ENCODE assay signal across 18 mouse cellular contexts in genomic region chr4:28895480-28895879, GRCm38 (mm10).
DNase-seq lines count a peak whose midpoint lies in the region; TF ChIP-seq lines count a peak whose summit lies in the region.
"Had no signal": no experiment of that assay in that cellular context is flagged by ENCODE, and none has a peak within 500 bp of the region (broad histone marks: within the 10 kb centered on the region; RNA-seq: fewer than 3 reads in every experiment).

No protein-coding gene starts in this region.

- intact Hi-C loops in left cerebral cortex, adult 2 months (cut with DNase I), result loop anchor here (5.0 kb wide), 1 partner anchor 63 kb away; no protein-coding TSS in a partner anchor

- peak overlapping the region; percentile 42; the same call in 1 of the 2 replicates for H3K27ac ChIP-seq in left cerebral cortex, adult 2 months
- H3K27ac ChIP-seq: hindbrain, embryonic 14.5 days; limb, embryonic 10.5 days; liver, embryonic 12.5 days; lung, embryonic 15.5 days; midbrain, embryonic 13.5 days; stomach, embryonic 15.5 days had no signal

- peak; percentile 20 for DNase-seq in cerebellum, adult 9-11 months
- DNase-seq in cerebellum, postnatal 14 days, result no peak
- peak; percentile 66 for DNase-seq in right cerebral cortex, adult 18-20 months
- no peak for DNase-seq in right cerebral cortex, postnatal 14 days
- DNase-seq in left cerebral cortex, adult 2 months (ENCODE audit: extremely low spot score in 1 of 2, low spot score in 2 of 2), result peak in 1 of 2 experiments; percentile 31
- no peak for DNase-seq in thymus, postnatal 4 days
- DNase-seq in adrenal gland, postnatal 10 days, result no peak
- DNase-seq: cerebellum, postnatal 10 days; heart, postnatal 10 days; kidney, adult 2 months; kidney, postnatal 25 days; spleen, adult 18-20 months had no signal

- no peak for TF ChIP-seq CTCF in left cerebral cortex, adult 2 months (IDR thresholded peaks at IDR 0.05)

- no peak overlapping the region for H3K4me3 ChIP-seq in left cerebral cortex, adult 2 months
- H3K4me3 ChIP-seq: limb, embryonic 10.5 days; liver, embryonic 12.5 days; lung, embryonic 15.5 days; midbrain, embryonic 13.5 days; stomach, embryonic 15.5 days had no signal

Comparison
In these comparisons a context has a peak if more than half of its experiments do, and no peak if none do; other contexts are left out.
1. DNase-seq: peak in cerebellum, adult 9-11 months (single experiment) and right cerebral cortex, adult 18-20 months (single experiment); none in cerebellum, postnatal 14 days (0 of 2), right cerebral cortex, postnatal 14 days (single experiment), thymus, postnatal 4 days (single experiment) and adrenal gland, postnatal 10 days (single experiment).